Mouse (Mus musculus): Measurements from ENCODE around the gene Top2a. TPM values are rescaled to one million over a fixed set of nuclear protein-coding genes. Genes with fewer than 3 reads are reported as not detected.

Top2a gene
- polyA plus RNA-seq, 1 experiment = 227 TPM

GRCm38 (mm10) chr11:98968716-98969495, 55.1 kb downstream of the Top2a start:
- Histone ChIP-seq H3K27ac (ENCODE audit: insufficient read depth, low read length) (peak overlapping the region; percentile 0; the same call in 1 of the 2 replicates), H3K4me1 (ENCODE audit: control insufficient read depth, insufficient read depth, low read length) (peaks cover 45% of the 10 kb centered on the region), H3K4me3 (ENCODE audit: insufficient read depth, low read length) (no peak overlapping the region)
- TF ChIP-seq POLR2A (IDR thresholded peaks at IDR 0.05; ENCODE audit: low read depth, low read length) = no peak
- TF ChIP-seq CTCF (IDR thresholded peaks at IDR 0.05; ENCODE audit: borderline replicate concordance, insufficient read depth, low read length) = no peak

- Histone ChIP-seq H3K27ac (ENCODE audit: insufficient read depth, low read length) (peak overlapping the region; percentile 0; the same call in 1 of the 2 replicates), H3K4me1 (ENCODE audit: control insufficient read depth, insufficient read depth, low read length) (peaks cover 45% of the 10 kb centered on the region), H3K4me3 (ENCODE audit: insufficient read depth, low read length) (no peak overlapping the region)
- TF ChIP-seq POLR2A (IDR thresholded peaks at IDR 0.05; ENCODE audit: low read depth, low read length) (no peak), CTCF (IDR thresholded peaks at IDR 0.05; ENCODE audit: borderline replicate concordance, insufficient read depth, low read length) (no peak)
These were observed 55.9 kb downstream of the Top2a start for GRCm38 (mm10) chr11:98968079-98968478.

- Histone ChIP-seq H3K4me1 (ENCODE audit: control insufficient read depth, insufficient read depth, low read length) (peaks cover 45% of the 10 kb centered on the region), H3K4me3 (ENCODE audit: insufficient read depth, low read length) (no peak overlapping the region), H3K27ac (ENCODE audit: insufficient read depth, low read length) (no peak overlapping the region)
- TF ChIP-seq POLR2A (IDR thresholded peaks at IDR 0.05; ENCODE audit: low read depth, low read length) (no peak), CTCF (IDR thresholded peaks at IDR 0.05; ENCODE audit: borderline replicate concordance, insufficient read depth, low read length) (no peak)
These were observed 57.4 kb downstream of the Top2a start for GRCm38 (mm10) chr11:98966499-98967141.

DNA sequence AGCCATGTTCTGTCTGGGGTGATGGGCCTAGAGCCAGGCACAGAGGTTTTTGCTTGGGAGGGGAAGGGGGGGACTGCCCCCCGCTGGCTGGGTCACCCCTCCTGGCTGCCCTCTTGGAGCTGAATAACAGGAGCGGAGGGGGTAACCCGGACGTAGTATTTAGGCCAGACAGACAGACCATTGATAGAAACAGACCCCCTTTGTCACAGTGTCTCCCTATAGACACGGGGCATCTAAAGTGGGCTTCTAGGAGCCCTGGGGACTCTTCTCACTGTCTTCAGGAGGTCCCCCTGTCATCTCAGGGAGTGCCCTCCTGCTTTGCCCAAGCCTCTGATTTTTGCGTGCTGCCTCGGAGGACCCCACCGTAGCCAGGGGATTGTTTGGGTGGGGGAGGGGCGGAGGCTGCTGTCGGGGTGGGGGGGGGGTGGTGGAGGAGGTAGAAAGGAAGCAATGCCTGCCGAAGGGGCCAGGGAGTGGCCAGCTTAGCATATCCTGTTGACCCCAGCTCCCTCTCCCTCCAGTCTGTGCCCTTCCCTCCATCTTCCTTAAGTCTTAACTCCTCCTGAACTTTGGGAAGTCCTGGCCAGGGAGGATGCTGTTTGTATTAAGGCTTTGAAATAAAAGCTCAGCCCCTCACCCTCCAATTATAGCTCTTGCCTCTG, 58.4 kb downstream of the Top2a start:
- H3K4me1 ChIP-seq (ENCODE audit: control insufficient read depth, insufficient read depth, low read length) = peaks cover 40% of the 10 kb centered on the region
- no peak for TF ChIP-seq CTCF (IDR thresholded peaks at IDR 0.05; ENCODE audit: borderline replicate concordance, insufficient read depth, low read length)
- TF ChIP-seq POLR2A (IDR thresholded peaks at IDR 0.05; ENCODE audit: low read depth, low read length) = no peak
- no peak overlapping the region for H3K27ac ChIP-seq (ENCODE audit: insufficient read depth, low read length)
- no peak overlapping the region for H3K4me3 ChIP-seq (ENCODE audit: insufficient read depth, low read length)

DNA sequence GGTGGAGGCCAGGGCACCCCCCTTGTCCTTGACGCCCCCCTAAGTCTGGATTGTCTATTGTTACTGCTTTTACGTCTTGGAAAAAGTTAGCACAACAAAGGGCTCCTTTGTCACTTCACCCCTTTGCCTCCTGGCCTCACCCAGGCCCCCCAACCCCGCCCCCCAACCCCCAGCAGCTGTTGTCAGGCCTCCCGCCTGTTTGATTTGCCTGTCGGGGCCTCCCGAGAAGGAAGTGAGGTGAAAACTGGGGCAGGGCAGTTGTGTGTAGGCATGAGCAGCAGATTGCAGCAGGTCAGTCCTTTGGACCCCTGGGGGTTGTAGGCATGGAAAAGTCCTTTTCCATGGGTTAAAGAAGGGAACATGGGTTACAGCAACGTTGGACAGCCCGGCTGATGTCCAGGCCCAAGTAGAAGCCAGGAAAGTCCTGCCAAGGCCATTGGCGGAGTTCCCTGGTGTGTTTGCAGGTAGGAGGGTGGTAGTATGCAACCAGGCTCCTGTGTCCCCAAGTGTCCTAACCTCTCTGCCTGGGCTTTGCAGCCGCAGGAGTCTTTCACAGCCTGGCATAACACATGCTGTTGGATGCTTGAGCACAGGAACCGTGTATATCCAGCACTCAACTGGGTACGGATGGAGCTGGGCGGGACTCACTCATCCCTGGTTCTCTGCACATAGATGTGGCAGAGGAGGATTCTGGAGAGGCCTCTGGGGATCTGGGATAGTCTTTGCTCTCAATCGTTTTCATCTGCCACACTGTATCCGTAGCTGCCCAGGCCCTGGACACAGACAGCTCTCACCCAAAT, 59.2 kb downstream of the Top2a start:
- H3K27ac ChIP-seq (ENCODE audit: insufficient read depth, low read length) = no peak overlapping the region
- peaks cover 33% of the 10 kb centered on the region for H3K4me1 ChIP-seq (ENCODE audit: control insufficient read depth, insufficient read depth, low read length)
- no peak overlapping the region for H3K4me3 ChIP-seq (ENCODE audit: insufficient read depth, low read length)
- TF ChIP-seq CTCF (IDR thresholded peaks at IDR 0.05; ENCODE audit: borderline replicate concordance, insufficient read depth, low read length) = no peak
- no peak for TF ChIP-seq POLR2A (IDR thresholded peaks at IDR 0.05; ENCODE audit: low read depth, low read length)

- Histone ChIP-seq H3K4me3 (ENCODE audit: insufficient read depth, low read length) (peak overlapping the region; percentile 23), H3K4me1 (ENCODE audit: control insufficient read depth, insufficient read depth, low read length) (peaks cover 31% of the 10 kb centered on the region), H3K27ac (ENCODE audit: insufficient read depth, low read length) (peak overlapping the region; percentile 45)
- TF ChIP-seq POLR2A (IDR thresholded peaks at IDR 0.05; ENCODE audit: low read depth, low read length) = no peak
- no peak for TF ChIP-seq CTCF (IDR thresholded peaks at IDR 0.05; ENCODE audit: borderline replicate concordance, insufficient read depth, low read length)
These were observed 59.8 kb downstream of the Top2a start for GRCm38 (mm10) chr11:98964201-98964615.

DNA sequence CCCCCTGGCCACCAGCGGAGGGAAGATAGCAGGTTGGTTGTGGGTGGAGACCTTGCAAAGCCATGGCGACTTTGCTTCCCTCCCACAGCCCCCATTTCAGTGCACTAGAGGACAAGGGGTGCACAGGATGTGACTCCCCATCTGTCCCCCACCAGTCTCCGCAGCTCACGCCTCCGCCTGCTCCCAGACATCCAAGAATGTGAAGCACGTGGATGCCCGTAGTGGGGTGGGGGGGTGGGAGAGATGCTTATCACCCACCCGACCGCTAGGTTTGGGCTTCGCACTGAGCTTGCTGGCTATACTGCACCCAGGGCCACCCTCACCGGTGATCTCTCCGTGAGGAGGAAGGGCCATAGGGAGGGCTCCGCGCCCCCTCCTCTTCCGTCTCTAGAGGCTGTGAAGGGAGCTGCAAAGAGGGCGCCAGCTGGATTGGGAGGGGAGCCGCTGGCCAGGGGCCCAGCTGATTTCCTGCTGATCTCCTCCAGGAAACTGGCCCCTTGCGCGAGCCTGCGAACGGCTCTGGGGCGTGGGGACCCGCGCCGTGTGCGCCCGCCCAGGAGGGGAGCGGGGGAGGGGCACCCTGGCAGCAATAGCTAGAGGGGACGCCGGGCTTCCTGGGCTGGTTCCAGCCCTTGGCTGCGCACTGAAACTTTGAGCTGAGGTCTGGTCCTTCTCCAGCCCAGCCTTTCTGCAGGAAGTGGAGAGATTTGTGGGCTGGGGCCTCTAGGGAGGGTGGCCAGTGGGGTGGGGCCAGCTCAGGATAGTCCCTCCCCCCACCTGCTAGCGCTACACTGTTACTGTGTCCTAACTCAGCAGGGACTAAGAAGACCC, 60.6 kb downstream of the Top2a start:
- H3K4me3 ChIP-seq (ENCODE audit: insufficient read depth, low read length) = peak overlapping the region; percentile 82
- peaks cover 23% of the 10 kb centered on the region for H3K4me1 ChIP-seq (ENCODE audit: control insufficient read depth, insufficient read depth, low read length)
- peak overlapping the region; percentile 76 for H3K27ac ChIP-seq (ENCODE audit: insufficient read depth, low read length)
- TF ChIP-seq POLR2A (IDR thresholded peaks at IDR 0.05; ENCODE audit: low read depth, low read length) = no peak
- no peak for TF ChIP-seq CTCF (IDR thresholded peaks at IDR 0.05; ENCODE audit: borderline replicate concordance, insufficient read depth, low read length)

GRCm38 (mm10) chr11:98962421-98963095, 61.4 kb downstream of the Top2a start:
- H3K4me1 ChIP-seq (ENCODE audit: control insufficient read depth, insufficient read depth, low read length) = peaks cover 17% of the 10 kb centered on the region
- H3K4me3 ChIP-seq (ENCODE audit: insufficient read depth, low read length) = peak overlapping the region; percentile 82
- TF ChIP-seq CTCF (IDR thresholded peaks at IDR 0.05; ENCODE audit: borderline replicate concordance, insufficient read depth, low read length) (no peak), POLR2A (IDR thresholded peaks at IDR 0.05; ENCODE audit: low read depth, low read length) (no peak)
- H3K27ac ChIP-seq (ENCODE audit: insufficient read depth, low read length) = peak overlapping the region; percentile 76
